In the genomic region with DNA sequence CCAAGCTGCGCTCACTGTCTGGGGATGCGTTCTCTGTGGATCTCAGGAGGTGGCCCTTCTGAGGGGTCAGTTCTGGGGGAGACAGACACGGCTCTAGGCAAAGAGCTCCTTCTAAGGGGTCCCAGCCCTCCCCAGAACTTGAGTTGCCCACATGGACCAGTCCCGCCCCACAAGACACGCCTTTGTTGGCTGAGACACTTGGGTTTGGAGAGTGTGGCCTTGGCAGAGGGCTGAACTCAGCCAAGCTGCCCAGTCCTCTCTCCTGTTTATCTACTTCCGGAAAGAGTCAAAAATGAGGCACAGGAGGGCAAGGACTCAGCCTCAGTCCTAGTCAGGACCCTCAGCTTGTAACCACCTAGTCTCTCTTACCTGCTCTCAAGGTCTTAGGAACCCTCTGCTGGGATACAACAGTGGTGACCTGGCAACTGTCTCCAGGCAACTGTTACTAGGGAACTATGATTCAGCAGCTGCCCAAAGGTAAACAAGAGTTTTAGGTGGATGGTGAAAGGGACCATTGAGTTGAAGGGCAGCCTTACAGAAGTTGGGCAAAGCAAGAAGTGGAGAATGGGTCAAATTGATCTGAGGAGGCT, we compare ENCODE assay signal across 13 mouse cellular contexts. TPM values are rescaled to one million over a fixed set of nuclear protein-coding genes. Genes with fewer than 3 reads are reported as not detected.
A peak's percentile ranks its signal among the peaks of the same experiment; 100 is the strongest.
DNase-seq lines count a peak whose midpoint lies in the region; ATAC-seq and TF ChIP-seq lines count a peak whose summit lies in the region.
"Had no signal": no experiment of that assay in that cellular context is flagged by ENCODE, and none has a peak within 500 bp of the region (broad histone marks: within the 10 kb centered on the region; RNA-seq: fewer than 3 reads in every experiment).

No protein-coding gene starts in this region.

- H3K4me2 ChIP-seq in lung, embryonic 14.5 days = no peak overlapping the region
- no peak overlapping the region for H3K4me2 ChIP-seq in stomach, postnatal 0 days (replicated peaks; ENCODE audit: low read depth)
- H3K4me2 ChIP-seq in liver, postnatal 0 days (ENCODE audit: low read depth, low read length) = no peak overlapping the region
- H3K4me2 ChIP-seq: heart, embryonic 13.5 days had no signal

- ATAC-seq in lung, embryonic 14.5 days (ENCODE audit: insufficient read depth) = peak; percentile 68; the same call in 1 of the 2 replicates
- ATAC-seq in stomach, postnatal 0 days (ENCODE audit: low FRiP score, low TSS enrichment) = peak; percentile 31; the same call in 1 of the 2 replicates
- no peak for ATAC-seq in liver, postnatal 0 days

- 54% methylated on average over 6 of the region's 6 CpGs for WGBS in lung, embryonic 14.5 days
- 53% methylated on average over 6 of the region's 6 CpGs for WGBS in stomach, postnatal 0 days
- WGBS in liver, postnatal 0 days (ENCODE audit: insufficient replicate concordance) = 70% methylated on average over 6 of the region's 6 CpGs

- DNase-seq in ovary, postnatal 36 days (ENCODE audit: low spot score) = peak; percentile 63
- no peak for DNase-seq in ovary, postnatal 14 days (ENCODE audit: low spot score)
- peak; percentile 80 for DNase-seq in adrenal gland, postnatal 14 days
- DNase-seq in lung, embryonic 14.5 days = peak; percentile 63
- peak; percentile 72 for DNase-seq in stomach, postnatal 0 days (ENCODE audit: low spot score)
- DNase-seq in liver, postnatal 0 days = no peak
- DNase-seq in frontal cortex, postnatal 10 days (ENCODE audit: low spot score in 2 of 2) = no peak
- DNase-seq: gastrocnemius, adult 2 months; kidney, postnatal 36 days had no signal

- H3K27ac ChIP-seq in lung, embryonic 14.5 days (ENCODE audit: low read depth) = no peak overlapping the region
- no peak overlapping the region for H3K27ac ChIP-seq in stomach, postnatal 0 days (replicated peaks)
- no peak overlapping the region for H3K27ac ChIP-seq in liver, postnatal 0 days (ENCODE audit: low read depth)
- H3K27ac ChIP-seq: gastrocnemius, adult 2 months; heart, embryonic 13.5 days; midbrain, embryonic 10.5 days had no signal

- H3K9me3 ChIP-seq in lung, embryonic 14.5 days (ENCODE audit: low read depth, low read length) = no peaks in the 10 kb centered on the region
- no peaks in the 10 kb centered on the region for H3K9me3 ChIP-seq in stomach, postnatal 0 days (ENCODE audit: control insufficient read depth, low read length)
- no peaks in the 10 kb centered on the region for H3K9me3 ChIP-seq in liver, postnatal 0 days (ENCODE audit: low read length)
- H3K9me3 ChIP-seq: heart, embryonic 13.5 days; midbrain, embryonic 10.5 days had no signal

- H3K36me3 ChIP-seq in lung, embryonic 14.5 days (ENCODE audit: insufficient read depth) = 0 out of 2 replicates have a peak, but pooled peaks cover 2% of the 10 kb centered on the region
- H3K36me3 ChIP-seq in stomach, postnatal 0 days (ENCODE audit: control insufficient read depth, insufficient read depth, low read length) = no peaks in the 10 kb centered on the region
- no peaks in the 10 kb centered on the region for H3K36me3 ChIP-seq in liver, postnatal 0 days (replicated peaks; ENCODE audit: insufficient read depth, low read length)
- H3K36me3 ChIP-seq: heart, embryonic 13.5 days; midbrain, embryonic 10.5 days had no signal

- TF ChIP-seq EP300 in stomach, postnatal 0 days (optimal IDR thresholded peaks at IDR 0.05) = no peak
- TF ChIP-seq EP300 in liver, postnatal 0 days (IDR thresholded peaks at IDR 0.05; ENCODE audit: low read depth) = no peak

- no peak overlapping the region for H3K9ac ChIP-seq in lung, embryonic 14.5 days
- no peak overlapping the region for H3K9ac ChIP-seq in stomach, postnatal 0 days (ENCODE audit: low read length)
- H3K9ac ChIP-seq in liver, postnatal 0 days (replicated peaks) = no peak overlapping the region
- H3K9ac ChIP-seq: heart, embryonic 13.5 days had no signal

- H3K4me3 ChIP-seq in lung, embryonic 14.5 days (ENCODE audit: low read depth, low read length) = no peak overlapping the region
- H3K4me3 ChIP-seq in stomach, postnatal 0 days (ENCODE audit: low read depth, low read length) = no peak overlapping the region
- H3K4me3 ChIP-seq in liver, postnatal 0 days (ENCODE audit: low read depth, low read length) = no peak overlapping the region
- H3K4me3 ChIP-seq: gastrocnemius, adult 2 months; heart, embryonic 13.5 days; midbrain, embryonic 10.5 days had no signal

- TF ChIP-seq CTCF in lung, embryonic 14.5 days (IDR thresholded peaks at IDR 0.05; ENCODE audit: low read depth) = no peak
- TF ChIP-seq CTCF in stomach, postnatal 0 days (IDR thresholded peaks at IDR 0.05; ENCODE audit: low read depth) = no peak
- no peak for TF ChIP-seq CTCF in liver, postnatal 0 days (IDR thresholded peaks at IDR 0.05; ENCODE audit: low read depth)

- H3K4me1 ChIP-seq in lung, embryonic 14.5 days (ENCODE audit: insufficient read depth) = no peaks in the 10 kb centered on the region
- H3K4me1 ChIP-seq in stomach, postnatal 0 days (replicated peaks; ENCODE audit: control insufficient read depth, insufficient read depth) = no peaks in the 10 kb centered on the region
- H3K4me1 ChIP-seq in liver, postnatal 0 days (ENCODE audit: insufficient read depth) = peaks cover 3% of the 10 kb centered on the region; the same call in 1 of the 2 replicates
- H3K4me1 ChIP-seq: midbrain, embryonic 10.5 days had no signal

- H3K27me3 ChIP-seq in lung, embryonic 14.5 days (ENCODE audit: insufficient read depth, low read length) = no peaks in the 10 kb centered on the region
- H3K27me3 ChIP-seq in stomach, postnatal 0 days (ENCODE audit: control insufficient read depth, insufficient read depth, low read length) = no peaks in the 10 kb centered on the region
- no peaks in the 10 kb centered on the region for H3K27me3 ChIP-seq in liver, postnatal 0 days (ENCODE audit: insufficient read depth, low read length)
- H3K27me3 ChIP-seq: heart, embryonic 13.5 days had no signal

RNA-seq across cellular contexts. Expression of a gene that starts 8.7 kb away (rescaled TPM):
- 0.70 TPM in 1 of 2 replicates, not detected in the other for total RNA-seq in adrenal gland, postnatal 14 days (2021)
- polyA plus RNA-seq in lung, embryonic 14.5 days (2014; fragmentation: Nextera tagmentation; extraction: Ambion mirVana) = 2.1 and 3.0 TPM in 2 replicates
- polyA plus RNA-seq in stomach, postnatal 0 days (2015; fragmentation: Nextera tagmentation; extraction: Ambion mirVana) = 2.7 TPM in 2 replicates
- 0.15 and 0.31 TPM in 2 replicates for polyA plus RNA-seq in liver, postnatal 0 days (2015; fragmentation: Nextera tagmentation; extraction: Ambion mirVana)
- total RNA-seq: gastrocnemius, adult 2 months; left cerebral cortex, adult 18-20 months had no signal

RNA-seq across cellular contexts. Expression of a gene that starts 24.5 kb away (rescaled TPM):
- total RNA-seq in adrenal gland, postnatal 14 days (2021) = 2.4 TPM in 1 of 2 replicates, not detected in the other
- 1.3 TPM in 2 replicates for polyA plus RNA-seq in lung, embryonic 14.5 days (2014; fragmentation: Nextera tagmentation; extraction: Ambion mirVana)
- polyA plus RNA-seq in stomach, postnatal 0 days (2015; fragmentation: Nextera tagmentation; extraction: Ambion mirVana) = 2.2 and 3.3 TPM in 2 replicates
- 0.78 and 1.2 TPM in 2 replicates for polyA plus RNA-seq in liver, postnatal 0 days (2015; fragmentation: Nextera tagmentation; extraction: Ambion mirVana)
- total RNA-seq: gastrocnemius, adult 2 months; left cerebral cortex, adult 18-20 months; liver, adult 2 months had no signal

RNA-seq across cellular contexts. Expression of a gene that starts 36.8 kb away (rescaled TPM):
- 0.56 and 3.4 TPM in 2 replicates for total RNA-seq in adrenal gland, postnatal 14 days (2021)
- polyA plus RNA-seq in lung, embryonic 14.5 days (2014; fragmentation: Nextera tagmentation; extraction: Ambion mirVana) = 0.47 and 0.60 TPM in 2 replicates
- polyA plus RNA-seq in stomach, postnatal 0 days (2015; fragmentation: Nextera tagmentation; extraction: Ambion mirVana) = 0.21 and 0.48 TPM in 2 replicates
- polyA plus RNA-seq in liver, postnatal 0 days (2015; fragmentation: Nextera tagmentation; extraction: Ambion mirVana) = 0.26 and 0.36 TPM in 2 replicates

RNA-seq across cellular contexts. Expression of a gene that starts 57.8 kb away (rescaled TPM):
- total RNA-seq in adrenal gland, postnatal 14 days (2021) = 209 and 225 TPM in 2 replicates
- 152 TPM in 2 replicates for polyA plus RNA-seq in lung, embryonic 14.5 days (2014; fragmentation: Nextera tagmentation; extraction: Ambion mirVana)
- polyA plus RNA-seq in stomach, postnatal 0 days (2015; fragmentation: Nextera tagmentation; extraction: Ambion mirVana) = 129 and 137 TPM in 2 replicates
- 91.5 and 94.2 TPM in 2 replicates for polyA plus RNA-seq in liver, postnatal 0 days (2015; fragmentation: Nextera tagmentation; extraction: Ambion mirVana)

RNA-seq across cellular contexts. Expression of a gene that starts 58.0 kb away (rescaled TPM):
- 5.8 and 6.5 TPM in 2 replicates for total RNA-seq in adrenal gland, postnatal 14 days (2021)
- 17.1 and 18.2 TPM in 2 replicates for polyA plus RNA-seq in lung, embryonic 14.5 days (2014; fragmentation: Nextera tagmentation; extraction: Ambion mirVana)
- 9.0 and 9.4 TPM in 2 replicates for polyA plus RNA-seq in stomach, postnatal 0 days (2015; fragmentation: Nextera tagmentation; extraction: Ambion mirVana)
- 3.5 and 4.7 TPM in 2 replicates for polyA plus RNA-seq in liver, postnatal 0 days (2015; fragmentation: Nextera tagmentation; extraction: Ambion mirVana)

Comparison
In these comparisons a context has a peak if more than half of its experiments do, and no peak if none do; other contexts are left out.
1. DNase-seq: peak in ovary, postnatal 36 days (single experiment), adrenal gland, postnatal 14 days (single experiment), lung, embryonic 14.5 days (single experiment) and stomach, postnatal 0 days (single experiment); none in ovary, postnatal 14 days (single experiment), liver, postnatal 0 days (single experiment) and frontal cortex, postnatal 10 days (0 of 2).